Mouse (Mus musculus): ENCODE data around the gene E2f1. TPM values are rescaled to one million over a fixed set of nuclear protein-coding genes. Genes with fewer than 3 reads are reported as not detected.
A peak's percentile ranks its signal among the peaks of the same experiment; 100 is the strongest.

E2f1 gene
- polyA plus RNA-seq, 1 experiment from 2014 or later = 17.0 TPM

DNA sequence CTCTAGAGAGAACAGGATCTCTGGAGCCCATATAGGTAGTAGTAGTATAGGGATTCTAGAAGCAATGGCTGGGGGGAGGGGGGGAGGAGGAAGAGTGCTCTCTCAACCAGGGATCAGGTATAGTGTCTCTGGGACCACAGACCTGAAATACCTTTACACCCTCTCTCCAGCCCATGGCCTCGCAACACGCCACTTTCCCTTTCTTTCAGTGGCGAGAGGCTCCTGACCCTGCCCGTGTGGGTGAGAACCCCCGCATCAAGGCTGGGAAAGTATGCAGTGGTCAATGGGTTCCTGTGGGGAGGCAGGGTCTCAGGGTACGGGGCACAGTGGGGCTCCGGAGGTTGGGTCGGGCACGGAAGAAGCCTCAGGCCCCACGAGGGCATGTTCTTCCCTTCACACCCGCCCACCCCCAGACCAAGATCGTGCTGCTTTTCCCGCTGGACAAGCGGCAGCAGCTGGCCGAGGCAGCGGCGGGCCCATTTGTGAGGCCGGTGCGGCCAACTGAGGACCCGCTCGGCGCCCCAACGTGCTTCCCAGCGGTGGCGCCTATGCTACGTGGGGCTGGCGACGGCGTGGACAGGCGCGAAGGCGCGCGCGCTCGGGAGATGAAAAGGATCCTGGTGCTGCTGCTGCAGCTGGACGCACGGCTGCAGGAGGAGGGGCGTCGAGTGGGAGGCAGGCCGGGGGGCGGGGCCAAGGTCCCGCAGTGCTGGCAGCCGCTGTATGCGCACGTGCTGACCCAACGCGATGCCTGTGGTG lies 20.4 kb downstream of the E2f1 start:
- H3K27ac ChIP-seq = no peak overlapping the region
- 5% methylated on average over 48 of the region's 48 CpGs for WGBS
- H3K9ac ChIP-seq = peak overlapping the region; percentile 52
- no peaks in the 10 kb centered on the region for H3K9me3 ChIP-seq (replicated peaks)
- peaks cover 30% of the 10 kb centered on the region for H3K4me1 ChIP-seq (replicated peaks)
- peaks cover 27% of the 10 kb centered on the region for H3K27me3 ChIP-seq
- H3K4me2 ChIP-seq = peak overlapping the region; percentile 89
- peak overlapping the region; percentile 47 for H3K4me3 ChIP-seq
- H3K36me3 ChIP-seq = no peaks in the 10 kb centered on the region
- ATAC-seq (replicated peaks; ENCODE audit: insufficient number of reproducible peaks, insufficient read depth, low FRiP score, low read depth) = peak; percentile 40; the same call in 1 of the 2 replicates

DNA sequence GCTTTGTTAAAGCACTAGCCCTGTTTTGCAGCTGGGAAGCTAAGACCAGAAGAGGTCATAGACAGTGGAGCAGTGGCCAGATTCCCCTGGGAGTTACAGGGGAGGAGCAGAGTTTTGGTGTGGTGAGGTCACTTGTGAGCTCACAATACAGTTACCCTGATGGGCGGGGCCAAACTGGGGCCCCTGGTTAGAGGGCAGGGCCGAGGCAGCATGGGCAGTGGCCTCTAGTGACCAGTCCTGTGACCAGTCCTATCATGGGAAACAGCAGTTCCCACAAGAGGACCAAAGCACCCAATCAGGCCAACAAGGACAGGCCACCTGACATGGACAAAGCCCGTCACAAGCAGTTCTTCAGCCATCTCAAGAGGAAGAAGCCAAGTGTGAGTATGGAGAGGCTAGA lies 21.0 kb downstream of the E2f1 start:
- no peaks in the 10 kb centered on the region for H3K36me3 ChIP-seq
- no peak overlapping the region for H3K27ac ChIP-seq
- ATAC-seq (replicated peaks; ENCODE audit: insufficient number of reproducible peaks, insufficient read depth, low FRiP score, low read depth) = no peak
- peaks cover 27% of the 10 kb centered on the region for H3K27me3 ChIP-seq
- peak overlapping the region; percentile 89; the same call in 1 of the 2 replicates for H3K4me2 ChIP-seq
- 63% methylated on average over 3 of the region's 3 CpGs for WGBS
- no peak overlapping the region for H3K9ac ChIP-seq
- H3K9me3 ChIP-seq (replicated peaks) = no peaks in the 10 kb centered on the region
- H3K4me1 ChIP-seq (replicated peaks) = peaks cover 30% of the 10 kb centered on the region
- 0 out of 2 replicates have a peak overlapping the region, but pooled peaks have one; percentile 47 for H3K4me3 ChIP-seq

DNA sequence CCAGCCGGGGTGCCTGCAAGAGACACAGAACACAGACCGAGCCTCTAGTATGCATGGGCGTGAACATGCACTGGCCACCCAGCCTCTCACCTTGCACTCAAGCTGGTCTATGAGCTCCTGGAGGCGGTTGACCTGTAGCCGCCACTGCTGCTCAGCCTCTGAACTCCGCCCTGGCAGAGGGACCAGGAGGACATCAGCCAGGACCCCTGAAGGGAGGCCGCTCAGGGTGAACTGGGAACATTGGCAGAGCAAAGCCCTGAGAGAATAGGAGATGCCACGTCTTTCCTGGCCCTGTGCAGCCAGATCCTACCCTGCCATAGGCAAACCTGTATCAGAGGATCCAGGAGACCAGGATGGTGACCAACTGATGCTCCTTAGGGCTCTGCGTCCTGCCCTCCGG lies 23.0 kb downstream of the E2f1 start, which contains the start of gene 1700003F12Rik:
TSS of gene 1700003F12Rik (plus strand) at position 375 of the 400 bp plus-strand sequence.
- no peak within 1 kb of the TSS for H3K9ac ChIP-seq
- no peaks in the 10 kb centered on the region for H3K36me3 ChIP-seq
- H3K9me3 ChIP-seq (replicated peaks) = no peaks in the 10 kb centered on the region
- H3K27me3 ChIP-seq = peaks cover 23% of the 10 kb centered on the region
- peaks cover 21% of the 10 kb centered on the region for H3K4me1 ChIP-seq (replicated peaks)
- H3K4me2 ChIP-seq = no peak within 1 kb of the TSS
- ATAC-seq (replicated peaks; ENCODE audit: insufficient number of reproducible peaks, insufficient read depth, low FRiP score, low read depth) = no peak
- H3K4me3 ChIP-seq = no peak within 1 kb of the TSS
- no peak within 1 kb of the TSS for H3K27ac ChIP-seq
- WGBS = 85% methylated on average over 10 of the region's 10 CpGs

DNA sequence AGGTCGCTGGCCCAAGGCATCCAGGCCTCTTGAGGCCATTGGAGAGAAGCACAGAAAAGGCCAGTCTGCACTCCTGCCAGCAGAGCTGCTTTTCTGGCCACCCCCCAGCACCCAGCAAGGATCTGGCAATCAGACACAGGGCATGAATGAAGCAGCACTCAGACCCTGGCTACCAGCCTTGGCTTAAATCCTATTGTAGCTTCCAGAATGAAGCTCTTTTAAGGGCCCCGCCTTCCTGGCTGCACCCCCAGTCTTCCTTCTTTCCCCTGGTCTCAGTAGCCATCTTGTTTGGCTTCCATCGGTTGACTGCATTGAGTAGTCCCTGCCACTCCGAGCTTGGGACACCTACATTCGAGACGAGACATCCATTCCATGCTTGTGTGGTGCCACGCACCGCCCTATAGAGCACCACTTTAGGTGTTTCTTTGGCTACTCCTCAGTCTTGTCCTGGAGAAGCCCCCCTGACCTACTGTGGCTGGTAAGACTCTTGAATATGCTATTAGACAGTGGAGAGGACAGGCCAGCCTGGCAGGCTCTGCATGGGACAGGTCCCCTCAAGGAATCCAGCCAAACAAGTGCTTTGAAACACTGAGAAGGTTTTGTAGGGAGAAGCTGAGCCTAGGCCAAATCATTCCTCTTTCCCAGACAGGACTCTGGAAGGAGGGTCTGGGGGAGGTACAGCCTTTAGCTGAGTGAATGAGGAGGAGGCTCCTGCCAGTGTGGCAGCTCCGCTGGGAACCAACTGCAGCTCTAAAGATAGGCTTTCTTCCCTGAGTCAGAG lies 25.9 kb downstream of the E2f1 start:
- no peaks in the 10 kb centered on the region for H3K9me3 ChIP-seq (replicated peaks)
- no peak overlapping the region for H3K27ac ChIP-seq
- no peak overlapping the region for H3K4me3 ChIP-seq
- H3K4me2 ChIP-seq = no peak overlapping the region
- H3K27me3 ChIP-seq = 0 out of 2 replicates have a peak, but pooled peaks cover 1% of the 10 kb centered on the region
- no peak overlapping the region for H3K9ac ChIP-seq
- H3K36me3 ChIP-seq = no peaks in the 10 kb centered on the region
- no peak for ATAC-seq (replicated peaks; ENCODE audit: insufficient number of reproducible peaks, insufficient read depth, low FRiP score, low read depth)
- WGBS = 81% methylated on average over 9 of the region's 9 CpGs
- peaks cover 8% of the 10 kb centered on the region for H3K4me1 ChIP-seq (replicated peaks)

DNA sequence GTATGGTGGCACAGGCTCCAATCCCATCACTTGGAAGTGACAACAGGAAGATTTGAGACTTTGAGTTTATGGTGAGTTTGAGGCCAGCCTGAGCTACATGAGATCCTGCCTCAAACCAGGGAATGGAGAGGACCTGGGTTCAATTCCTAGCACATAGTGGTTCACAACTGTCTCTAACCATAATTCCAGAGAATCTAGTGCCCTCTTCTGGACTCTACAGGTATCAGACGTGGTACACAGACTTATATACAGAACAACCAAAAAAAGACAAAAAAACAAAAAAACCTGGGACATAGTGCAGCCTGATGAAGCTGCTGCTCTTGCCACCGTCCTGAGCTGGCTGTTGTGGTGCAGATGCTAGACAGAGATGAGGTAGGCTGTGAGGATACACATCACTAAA lies 28.1 kb downstream of the E2f1 start:
- Histone ChIP-seq H3K9ac (no peak overlapping the region), H3K27ac (no peak overlapping the region), H3K27me3 (no peaks in the 10 kb centered on the region), H3K9me3 (replicated peaks) (no peaks in the 10 kb centered on the region), H3K36me3 (0 out of 2 replicates have a peak, but pooled peaks cover 3% of the 10 kb centered on the region), H3K4me2 (no peak overlapping the region), H3K4me1 (replicated peaks) (peaks cover 12% of the 10 kb centered on the region), H3K4me3 (no peak overlapping the region)
- 88% methylated on average over 2 of the region's 2 CpGs for WGBS
- no peak for ATAC-seq (replicated peaks; ENCODE audit: insufficient number of reproducible peaks, insufficient read depth, low FRiP score, low read depth)

DNA sequence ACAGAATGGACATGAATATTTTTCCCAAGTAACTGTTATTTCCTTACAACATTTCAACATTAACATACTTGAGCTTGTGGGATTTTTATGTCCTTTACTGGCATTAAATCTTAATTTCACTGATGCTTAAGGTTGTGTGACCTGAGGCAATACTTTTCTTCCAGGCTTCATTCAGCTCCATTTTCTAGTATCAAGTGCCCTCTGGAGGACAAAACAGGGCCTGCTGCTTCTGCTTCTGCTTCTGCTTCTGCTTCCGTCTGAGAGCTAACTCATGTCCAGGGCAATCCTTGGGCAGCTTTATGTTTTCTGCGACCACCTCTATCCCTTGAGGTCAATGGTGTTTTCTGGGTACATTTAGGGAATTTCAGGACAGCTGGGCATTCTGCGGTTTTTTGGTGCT lies 30.0 kb downstream of the E2f1 start:
- Histone ChIP-seq H3K4me2 (no peak overlapping the region), H3K36me3 (peaks cover 16% of the 10 kb centered on the region), H3K27me3 (no peaks in the 10 kb centered on the region), H3K27ac (no peak overlapping the region), H3K4me1 (replicated peaks) (peaks cover 16% of the 10 kb centered on the region), H3K9ac (no peak overlapping the region), H3K4me3 (no peak overlapping the region), H3K9me3 (replicated peaks) (no peaks in the 10 kb centered on the region)
- 79% methylated on average over 3 of the region's 3 CpGs for WGBS
- no peak for ATAC-seq (replicated peaks; ENCODE audit: insufficient number of reproducible peaks, insufficient read depth, low FRiP score, low read depth)

DNA sequence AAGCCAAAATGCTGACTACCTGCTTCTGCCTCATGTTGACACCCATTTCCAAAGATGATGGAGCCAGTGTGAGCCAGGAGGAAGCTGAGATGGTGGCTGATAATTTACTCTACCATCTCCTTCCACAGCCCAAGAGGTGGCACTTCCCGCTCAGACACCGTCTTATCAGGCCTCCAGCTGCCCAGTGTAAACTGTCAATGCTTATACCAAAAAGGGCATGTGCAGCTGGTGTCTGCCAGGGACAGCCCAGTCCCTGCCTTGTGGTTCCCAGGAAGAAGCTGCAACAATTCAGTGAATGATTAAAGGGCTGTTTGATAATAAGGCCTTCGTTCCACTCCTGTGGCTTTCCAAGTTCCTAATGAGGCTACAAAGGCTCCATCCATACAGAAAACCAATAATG lies 31.0 kb downstream of the E2f1 start:
- Histone ChIP-seq H3K27ac (0 out of 2 replicates have a peak overlapping the region, but pooled peaks have one; percentile 7), H3K36me3 (peaks cover 18% of the 10 kb centered on the region)
- no peak for ATAC-seq (replicated peaks; ENCODE audit: insufficient number of reproducible peaks, insufficient read depth, low FRiP score, low read depth)

DNA sequence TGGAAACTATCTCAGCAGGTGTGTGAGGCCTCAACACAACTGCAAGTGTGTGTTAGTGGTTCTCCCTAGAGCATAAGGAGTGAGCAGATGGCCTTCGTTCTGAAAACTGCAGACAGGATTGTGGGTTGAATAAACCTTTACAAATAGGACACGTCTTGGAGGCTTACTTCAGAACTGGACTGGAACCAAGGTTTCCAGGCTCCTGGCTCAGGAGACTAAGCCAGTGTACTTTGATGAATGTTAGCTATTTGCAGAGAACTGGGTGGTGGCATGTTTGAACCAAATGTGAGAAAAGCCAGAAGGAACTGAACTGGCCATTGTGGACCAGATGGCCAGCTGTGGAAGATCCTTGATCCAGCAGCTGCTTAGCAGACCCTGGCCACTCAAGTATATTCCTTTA lies 31.4 kb downstream of the E2f1 start:
- Histone ChIP-seq H3K27ac (0 out of 2 replicates have a peak overlapping the region, but pooled peaks have one; percentile 7), H3K4me1 (replicated peaks) (peaks cover 14% of the 10 kb centered on the region), H3K4me2 (no peak overlapping the region), H3K9ac (0 out of 2 replicates have a peak overlapping the region, but pooled peaks have one; percentile 22), H3K4me3 (no peak overlapping the region), H3K36me3 (peaks cover 22% of the 10 kb centered on the region), H3K9me3 (replicated peaks) (no peaks in the 10 kb centered on the region), H3K27me3 (no peaks in the 10 kb centered on the region)
- no peak for ATAC-seq (replicated peaks; ENCODE audit: insufficient number of reproducible peaks, insufficient read depth, low FRiP score, low read depth)
- 43% methylated on average over 2 of the region's 2 CpGs for WGBS

More for the DNA sequence above, 31.0 kb downstream of the E2f1 start:
- WGBS = 31% methylated on average over 3 of the region's 3 CpGs
- Histone ChIP-seq H3K9ac (0 out of 2 replicates have a peak overlapping the region, but pooled peaks have one; percentile 22), H3K4me3 (no peak overlapping the region), H3K4me1 (replicated peaks) (peaks cover 18% of the 10 kb centered on the region), H3K4me2 (no peak overlapping the region), H3K9me3 (replicated peaks) (no peaks in the 10 kb centered on the region), H3K27me3 (no peaks in the 10 kb centered on the region)

DNA sequence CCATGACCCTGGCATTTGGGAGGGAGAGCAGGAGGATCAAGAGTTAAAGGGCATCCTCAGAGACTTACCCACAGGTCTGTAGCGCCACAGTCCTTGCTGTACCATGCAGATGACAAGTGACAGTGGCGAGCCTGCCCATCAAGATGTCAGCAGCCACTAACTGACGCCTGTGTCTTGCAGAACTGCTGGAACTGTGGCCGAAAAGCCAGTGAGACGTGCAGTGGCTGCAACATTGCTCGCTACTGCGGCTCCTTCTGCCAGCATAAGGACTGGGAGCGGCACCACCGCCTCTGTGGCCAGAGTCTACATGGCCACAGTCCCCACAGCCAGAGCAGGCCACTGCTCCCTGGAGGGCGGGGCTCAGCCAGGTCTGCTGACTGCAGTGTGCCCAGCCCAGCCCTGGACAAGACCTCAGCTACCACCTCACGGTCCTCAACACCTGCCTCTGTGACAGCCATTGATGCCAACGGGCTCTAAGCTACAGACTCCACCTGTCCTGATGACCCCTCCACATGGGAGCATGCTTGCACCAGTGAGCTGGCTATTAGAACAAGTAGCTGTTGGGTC lies 34.9 kb downstream of the E2f1 start:
- H3K27ac ChIP-seq = peak overlapping the region; percentile 21; the same call in 1 of the 2 replicates
- H3K9me3 ChIP-seq (replicated peaks) = no peaks in the 10 kb centered on the region
- peaks cover 14% of the 10 kb centered on the region for H3K4me1 ChIP-seq (replicated peaks)
- ATAC-seq (replicated peaks; ENCODE audit: insufficient number of reproducible peaks, insufficient read depth, low FRiP score, low read depth) = no peak
- no peak overlapping the region for H3K4me3 ChIP-seq
- peaks cover 42% of the 10 kb centered on the region for H3K36me3 ChIP-seq
- no peaks in the 10 kb centered on the region for H3K27me3 ChIP-seq
- no peak overlapping the region for H3K4me2 ChIP-seq
- no peak overlapping the region for H3K9ac ChIP-seq
- 44% methylated on average over 12 of the region's 12 CpGs for WGBS

DNA sequence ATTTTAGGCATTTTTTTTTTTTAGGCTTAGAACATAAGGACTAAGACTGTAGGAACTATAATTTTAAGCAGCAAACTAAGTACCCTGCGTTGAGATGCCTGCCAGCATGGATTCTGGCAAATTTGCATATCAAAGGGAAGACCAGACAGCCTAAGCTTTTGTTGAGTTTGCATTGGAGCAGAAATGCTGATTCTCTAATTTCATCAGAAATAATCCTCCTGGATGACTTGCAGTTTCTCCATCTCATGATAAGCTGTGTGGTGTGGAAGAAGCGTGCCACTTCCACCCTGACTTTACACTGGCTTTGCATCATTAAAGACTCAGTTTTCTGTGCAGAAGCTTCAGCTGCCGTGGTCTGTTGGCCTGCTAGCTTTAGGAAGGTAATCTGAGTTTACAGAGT lies 36.8 kb downstream of the E2f1 start:
- no peak overlapping the region for H3K9ac ChIP-seq
- peaks cover 6% of the 10 kb centered on the region; the same call in 1 of the 2 replicates for H3K4me1 ChIP-seq (replicated peaks)
- H3K9me3 ChIP-seq (replicated peaks) = no peaks in the 10 kb centered on the region
- no peaks in the 10 kb centered on the region for H3K27me3 ChIP-seq
- no peak overlapping the region for H3K4me2 ChIP-seq
- 59% methylated on average over 3 of the region's 3 CpGs for WGBS
- H3K4me3 ChIP-seq = no peak overlapping the region
- ATAC-seq (replicated peaks; ENCODE audit: insufficient number of reproducible peaks, insufficient read depth, low FRiP score, low read depth) = no peak
- no peak overlapping the region for H3K27ac ChIP-seq
- H3K36me3 ChIP-seq = peaks cover 53% of the 10 kb centered on the region

DNA sequence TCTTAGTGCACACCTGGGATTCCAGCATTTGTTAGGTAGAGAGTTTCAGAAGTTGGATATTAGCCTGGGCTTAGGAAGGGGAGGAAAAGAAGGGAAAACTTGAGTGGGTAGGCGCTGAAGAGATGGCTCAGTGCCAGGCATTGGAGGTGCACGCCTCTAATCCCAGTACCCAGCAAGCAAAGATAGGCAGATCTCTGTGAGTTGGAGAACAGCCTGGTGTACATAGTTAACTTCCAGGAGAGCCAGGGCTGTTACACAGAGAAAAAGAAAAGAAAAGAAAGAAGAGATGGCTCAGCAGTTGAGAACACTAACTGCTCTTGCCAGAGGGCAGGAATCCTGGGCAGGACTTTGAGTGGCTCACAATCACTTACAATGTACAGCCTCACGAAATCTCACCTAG lies 43.2 kb downstream of the E2f1 start:
- ATAC-seq (replicated peaks; ENCODE audit: insufficient number of reproducible peaks, insufficient read depth, low FRiP score, low read depth) = no peak
- Histone ChIP-seq H3K27me3 (no peaks in the 10 kb centered on the region), H3K9ac (no peak overlapping the region), H3K4me2 (no peak overlapping the region), H3K36me3 (peaks cover 60% of the 10 kb centered on the region), H3K4me3 (no peak overlapping the region), H3K4me1 (replicated peaks) (peaks cover 3% of the 10 kb centered on the region; the same call in 1 of the 2 replicates), H3K9me3 (replicated peaks) (no peaks in the 10 kb centered on the region), H3K27ac (no peak overlapping the region)
- WGBS = 67% methylated on average over 3 of the region's 3 CpGs
